ENCODE assay signal across 8 mouse cellular contexts in the genomic region with DNA sequence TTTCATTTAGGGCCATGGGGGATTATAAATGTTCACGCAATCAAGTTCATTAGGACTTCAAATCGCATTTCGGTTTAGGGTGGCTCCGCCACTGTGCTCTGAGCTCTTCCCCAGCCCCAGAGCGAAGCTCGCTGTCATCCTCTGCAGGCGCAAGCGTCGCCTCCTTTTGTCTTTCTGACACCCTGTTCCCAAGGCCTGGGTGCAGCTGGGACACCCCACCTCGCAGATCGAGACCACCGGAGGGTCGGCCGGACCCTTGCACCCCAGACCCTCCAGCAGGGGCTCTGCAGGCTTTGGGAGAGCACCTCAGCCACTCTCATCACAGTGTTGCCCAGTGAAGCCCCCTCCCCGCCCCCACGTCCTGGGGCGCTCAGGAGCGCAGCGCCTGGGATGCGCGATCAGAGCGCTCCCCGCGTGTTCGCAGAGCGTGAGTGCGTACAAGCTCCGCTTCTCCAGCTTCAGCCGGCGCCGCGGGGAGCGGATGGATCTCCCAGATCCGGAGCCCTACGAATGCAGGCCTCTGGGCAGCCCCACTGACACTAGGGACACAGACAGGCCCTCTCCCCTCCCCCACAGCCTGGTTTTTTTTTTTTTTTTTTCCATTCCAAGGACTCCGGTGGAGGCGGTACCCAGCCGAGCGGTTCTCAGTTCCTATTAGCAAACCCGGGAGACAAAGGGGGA. TPM values are rescaled to one million over a fixed set of nuclear protein-coding genes. Genes with fewer than 3 reads are reported as not detected.
DNase-seq lines count a peak whose midpoint lies in the region; ATAC-seq lines count a peak whose summit lies in the region.

No protein-coding gene starts in this region.

- WGBS in kidney, embryonic 16.5 days = under 1% methylated on average over 40 of the region's 40 CpGs
- WGBS in embryonic facial prominence, embryonic 11.5 days = under 1% methylated on average over 40 of the region's 40 CpGs
- under 1% methylated on average over 40 of the region's 40 CpGs for WGBS in intestine, embryonic 15.5 days
- under 1% methylated on average over 40 of the region's 40 CpGs for WGBS in neural tube, embryonic 15.5 days

- peaks cover 10% of the 10 kb centered on the region; the same call in 1 of the 2 replicates for H3K4me1 ChIP-seq in kidney, embryonic 16.5 days (ENCODE audit: insufficient read depth, low read length)
- H3K4me1 ChIP-seq in embryonic facial prominence, embryonic 11.5 days (ENCODE audit: control insufficient read depth, insufficient read depth, low read length) = peaks cover 6% of the 10 kb centered on the region
- peaks cover 15% of the 10 kb centered on the region for H3K4me1 ChIP-seq in intestine, embryonic 15.5 days (replicated peaks)
- peaks cover 24% of the 10 kb centered on the region for H3K4me1 ChIP-seq in neural tube, embryonic 15.5 days

- H3K4me3 ChIP-seq in kidney, embryonic 16.5 days (ENCODE audit: low read length) = peak overlapping the region; percentile 29
- peak overlapping the region; percentile 27 for H3K4me3 ChIP-seq in embryonic facial prominence, embryonic 11.5 days (ENCODE audit: low read depth, low read length)
- peak overlapping the region; percentile 22 for H3K4me3 ChIP-seq in intestine, embryonic 15.5 days (replicated peaks)
- H3K4me3 ChIP-seq in neural tube, embryonic 15.5 days (replicated peaks) = peak overlapping the region; percentile 34

- DNase-seq in kidney, adult 9 months = no peak
- peak; percentile 50 for DNase-seq in embryonic facial prominence, embryonic 11.5 days (ENCODE audit: low spot score)
- no peak for DNase-seq in thymus, postnatal 4 days
- no peak for DNase-seq in spleen, adult 18-20 months
- DNase-seq in layer of hippocampus, postnatal 14 days (ENCODE audit: low spot score in 2 of 2) = no peak

- H3K9ac ChIP-seq in kidney, embryonic 16.5 days (replicated peaks; ENCODE audit: low read length) = no peak overlapping the region
- H3K9ac ChIP-seq in embryonic facial prominence, embryonic 11.5 days (replicated peaks; ENCODE audit: low read length) = peak overlapping the region; percentile 47; the same call in 1 of the 2 replicates
- no peak overlapping the region for H3K9ac ChIP-seq in intestine, embryonic 15.5 days
- peak overlapping the region; percentile 41 for H3K9ac ChIP-seq in neural tube, embryonic 15.5 days (replicated peaks)

- no peaks in the 10 kb centered on the region for H3K36me3 ChIP-seq in kidney, embryonic 16.5 days (ENCODE audit: insufficient read depth, low read length)
- no peaks in the 10 kb centered on the region for H3K36me3 ChIP-seq in embryonic facial prominence, embryonic 11.5 days (replicated peaks; ENCODE audit: control insufficient read depth, insufficient read depth, low read depth, low read length)
- no peaks in the 10 kb centered on the region for H3K36me3 ChIP-seq in intestine, embryonic 15.5 days
- H3K36me3 ChIP-seq in neural tube, embryonic 15.5 days = no peaks in the 10 kb centered on the region

- no peak for ATAC-seq in kidney, embryonic 16.5 days (ENCODE audit: low FRiP score, low TSS enrichment)
- peak; percentile 46 for ATAC-seq in embryonic facial prominence, embryonic 11.5 days (replicated peaks; ENCODE audit: insufficient number of reproducible peaks, low FRiP score, low TSS enrichment, low read depth)
- no peak for ATAC-seq in intestine, embryonic 15.5 days
- peak; percentile 29; the same call in 1 of the 2 replicates for ATAC-seq in neural tube, embryonic 15.5 days (ENCODE audit: low FRiP score)

- H3K4me2 ChIP-seq in kidney, embryonic 16.5 days (replicated peaks; ENCODE audit: low read depth, low read length) = peak overlapping the region; percentile 37
- H3K4me2 ChIP-seq in embryonic facial prominence, embryonic 11.5 days (ENCODE audit: low read depth, low read length) = peak overlapping the region; percentile 75
- H3K4me2 ChIP-seq in intestine, embryonic 15.5 days (replicated peaks) = peak overlapping the region; percentile 56
- H3K4me2 ChIP-seq in neural tube, embryonic 15.5 days = peak overlapping the region; percentile 77

- 0 out of 2 replicates have a peak, but pooled peaks cover 3% of the 10 kb centered on the region for H3K9me3 ChIP-seq in kidney, embryonic 16.5 days (ENCODE audit: low read length)
- H3K9me3 ChIP-seq in embryonic facial prominence, embryonic 11.5 days (replicated peaks; ENCODE audit: control insufficient read depth, low read length) = no peaks in the 10 kb centered on the region
- no peaks in the 10 kb centered on the region for H3K9me3 ChIP-seq in intestine, embryonic 15.5 days
- H3K9me3 ChIP-seq in neural tube, embryonic 15.5 days (replicated peaks) = no peaks in the 10 kb centered on the region

- peaks cover 86% of the 10 kb centered on the region for H3K27me3 ChIP-seq in kidney, embryonic 16.5 days (ENCODE audit: insufficient read depth, low read length)
- peaks cover 40% of the 10 kb centered on the region for H3K27me3 ChIP-seq in embryonic facial prominence, embryonic 11.5 days (ENCODE audit: control insufficient read depth, insufficient read depth, low read length)
- H3K27me3 ChIP-seq in intestine, embryonic 15.5 days (replicated peaks) = peaks cover 76% of the 10 kb centered on the region
- peaks cover 65% of the 10 kb centered on the region for H3K27me3 ChIP-seq in neural tube, embryonic 15.5 days (replicated peaks)

- H3K27ac ChIP-seq in kidney, embryonic 16.5 days (ENCODE audit: low read length) = no peak overlapping the region
- no peak overlapping the region for H3K27ac ChIP-seq in embryonic facial prominence, embryonic 11.5 days (replicated peaks; ENCODE audit: low read depth, low read length)
- no peak overlapping the region for H3K27ac ChIP-seq in intestine, embryonic 15.5 days
- H3K27ac ChIP-seq in neural tube, embryonic 15.5 days (replicated peaks) = peak overlapping the region; percentile 74

RNA-seq across cellular contexts. Expression of a gene that starts 10.9 kb away (rescaled TPM):
- 0.22 and 0.23 TPM in 2 replicates for polyA plus RNA-seq in kidney, embryonic 16.5 days (2015; fragmentation: Nextera tagmentation; extraction: Ambion mirVana)
- 5.5 and 7.2 TPM in 2 replicates for polyA plus RNA-seq in embryonic facial prominence, embryonic 11.5 days (2014; fragmentation: Nextera tagmentation; extraction: Ambion mirVana)
- polyA plus RNA-seq in intestine, embryonic 15.5 days (2015; fragmentation: Nextera tagmentation; extraction: Ambion mirVana) = 0.09 and 0.15 TPM in 2 replicates
- polyA plus RNA-seq in neural tube, embryonic 15.5 days (2015; fragmentation: Nextera tagmentation; extraction: Ambion mirVana) = 21.7 and 30.5 TPM in 2 replicates
- under 1 TPM in 1 of 2 experiments, not detected in 1; 0.14 TPM for total RNA-seq in layer of hippocampus, postnatal 14 days (2021)

Comparison
In these comparisons a context has a peak if more than half of its experiments do, and no peak if none do; other contexts are left out.
1. ATAC-seq: peak in embryonic facial prominence, embryonic 11.5 days (single experiment) and neural tube, embryonic 15.5 days (single experiment); none in kidney, embryonic 16.5 days (single experiment) and intestine, embryonic 15.5 days (single experiment).
2. H3K9ac ChIP-seq: peak in embryonic facial prominence, embryonic 11.5 days (single experiment) and neural tube, embryonic 15.5 days (single experiment); none in kidney, embryonic 16.5 days (single experiment) and intestine, embryonic 15.5 days (single experiment).
3. Peak in every context shown above with its lines, with median percentiles within 50 percentile points of each other: H3K4me2 ChIP-seq and H3K4me3 ChIP-seq.